Mouse (Mus musculus): ENCODE measurements around the gene Endov.

DNA sequence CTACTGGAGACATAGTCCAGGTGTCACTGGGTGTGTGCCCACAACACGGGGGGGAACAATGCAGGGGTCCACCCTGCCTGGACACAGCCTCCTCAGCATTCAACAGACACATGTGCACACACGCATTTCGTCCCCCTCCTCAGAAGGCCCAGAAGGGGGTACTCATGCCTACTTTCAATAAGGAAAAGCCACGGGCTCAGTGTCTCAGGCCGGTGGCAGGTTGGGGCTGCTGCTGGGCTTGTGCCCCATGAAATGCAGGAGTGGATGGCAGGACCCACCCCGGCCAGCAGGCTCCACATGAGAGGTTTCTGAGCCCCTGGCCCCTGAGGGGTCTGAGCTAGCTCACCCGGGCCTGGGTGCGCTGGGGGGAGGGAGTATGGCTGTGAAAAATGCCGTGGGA lies 49.9 kb downstream of the Endov start:
- TF ChIP-seq CTCF (IDR thresholded peaks at IDR 0.05; ENCODE audit: low read depth) (no peak), EP300 (IDR thresholded peaks at IDR 0.05; ENCODE audit: low read depth) (no peak)

Measured in liver, embryonic 14.5 days (tissue).